Mouse (Mus musculus) right cerebral cortex, postnatal 10 days (tissue): ENCODE measurements at regions not wholly inside any gene's neighbourhood (a gene's known extent, or its start where the extent isn't known, plus 50 kb on each side); places are given as distances from the start of the nearest gene placed in this dataset.

Experiments
- DNase-seq, 2 experiments: peaks; one replicate each; pipeline ENCODE4 v3.0.0; 2021; ENCODE audit warnings: low spot score in 2 of 2

GRCm38 (mm10) chr10:92336138-92336537, 386.1 kb downstream of the Nedd1 start:
- DNase-seq, result no peak

DNA sequence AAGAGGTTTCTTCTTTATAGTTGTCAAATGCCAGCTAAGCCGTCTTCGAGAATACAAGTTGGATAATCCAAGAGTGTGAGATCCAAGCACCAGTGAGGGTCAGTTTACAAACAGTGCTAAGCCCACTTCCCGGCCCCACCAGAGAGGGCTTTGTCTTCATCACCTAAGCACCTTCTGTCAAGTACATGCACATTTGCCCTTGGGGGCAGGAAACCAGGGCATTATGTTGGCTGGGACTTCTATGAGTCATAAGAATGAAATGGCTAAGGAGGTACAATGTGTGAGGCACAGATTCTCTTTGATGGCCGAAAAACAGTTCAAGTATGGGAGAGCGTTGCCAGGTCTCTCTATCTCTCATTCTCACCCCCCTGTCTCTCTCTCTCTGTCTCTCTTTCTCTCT, 387.1 kb downstream of the Nedd1 start:
- no peak for DNase-seq

DNA sequence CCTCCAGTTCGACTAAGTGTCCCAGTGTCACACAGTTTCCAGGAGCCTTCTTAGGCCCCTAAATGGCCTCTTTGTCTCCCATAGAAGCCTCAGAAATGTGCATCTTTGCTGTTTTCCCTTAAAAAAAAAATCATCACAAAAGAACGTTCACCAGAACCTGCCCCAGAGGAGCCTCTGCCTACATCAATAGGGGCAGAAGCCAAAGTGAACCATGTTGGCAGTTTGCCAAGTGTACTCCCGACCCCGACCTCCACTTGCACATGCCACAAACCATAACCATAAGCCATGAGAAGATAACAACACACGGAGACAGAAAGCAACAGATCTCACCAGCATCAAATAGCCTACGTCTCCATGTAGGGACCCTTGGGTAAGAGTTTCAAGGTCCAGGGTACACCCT, 388.4 kb downstream of the Nedd1 start:
- DNase-seq, result no peak

DNA sequence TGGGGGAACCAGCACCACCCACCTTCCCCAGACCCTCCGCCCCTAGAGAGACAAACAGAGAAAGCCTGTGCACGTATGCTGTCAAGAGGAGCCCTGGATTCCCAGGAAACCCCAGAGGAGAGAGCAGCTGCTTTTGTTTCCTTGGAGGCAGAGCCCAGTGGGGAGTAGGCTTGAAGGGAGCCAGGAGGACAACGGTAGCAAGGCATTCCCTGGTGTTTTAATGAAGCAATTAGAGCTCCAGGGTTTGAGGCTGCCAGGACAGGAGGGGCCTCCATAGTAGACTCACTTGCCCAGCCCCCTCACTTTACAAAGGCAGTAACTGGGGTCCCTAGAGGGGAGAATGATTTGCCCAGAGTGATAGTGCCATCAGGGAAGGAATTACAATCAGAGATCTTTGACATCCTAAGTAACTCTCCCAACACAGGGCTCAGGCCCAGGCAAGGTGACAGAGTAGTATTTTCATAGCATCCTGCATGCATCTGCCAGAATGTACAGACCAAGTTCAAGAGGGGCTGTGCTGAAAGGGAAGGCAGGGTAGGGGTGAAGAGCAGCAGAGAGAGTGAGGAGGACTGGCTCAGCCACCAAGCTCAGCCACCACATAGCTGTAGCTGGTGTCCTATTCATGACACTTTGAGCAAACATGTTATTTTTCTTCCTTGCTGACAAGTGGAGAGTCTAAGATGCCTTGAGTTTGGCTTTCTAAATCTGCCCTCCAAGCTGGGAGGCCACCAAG, 389.0 kb downstream of the Nedd1 start:
- DNase-seq, result peak; percentile 49 to 65

- DNase-seq, result no peak
Measured at GRCm38 (mm10) chr10:92330150-92330549, 392.1 kb downstream of the Nedd1 start.

DNA sequence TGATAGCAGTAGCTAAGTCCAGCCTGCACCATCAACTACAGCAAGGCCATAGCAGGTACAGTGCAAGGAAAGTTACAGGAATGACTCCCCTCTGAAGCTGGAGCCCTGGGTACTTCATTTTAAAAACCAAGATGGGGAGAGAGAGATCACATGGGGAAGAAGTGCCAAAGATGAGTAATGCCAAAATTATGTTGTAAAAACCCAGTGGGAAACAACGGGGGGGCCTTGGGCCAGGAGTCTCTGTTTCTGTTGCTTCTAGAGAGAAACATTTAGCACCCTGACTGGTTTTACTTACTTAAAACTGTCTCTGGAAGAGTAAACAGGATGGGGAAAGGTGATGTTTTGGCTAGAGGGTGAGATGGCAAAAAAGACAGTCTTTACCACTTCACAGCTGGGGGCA, 392.6 kb downstream of the Nedd1 start:
- DNase-seq, result no peak

- DNase-seq, result no peak
Measured at GRCm38 (mm10) chr10:92325284-92325989, 396.8 kb downstream of the Nedd1 start.

GRCm38 (mm10) chr10:92314606-92315005, 407.6 kb downstream of the Nedd1 start:
- no peak for DNase-seq

GRCm38 (mm10) chr10:92312278-92312677, 409.9 kb downstream of the Nedd1 start:
- DNase-seq, result no peak

- no peak for DNase-seq
Measured at GRCm38 (mm10) chr10:92308643-92309042, 413.6 kb downstream of the Nedd1 start.

DNA sequence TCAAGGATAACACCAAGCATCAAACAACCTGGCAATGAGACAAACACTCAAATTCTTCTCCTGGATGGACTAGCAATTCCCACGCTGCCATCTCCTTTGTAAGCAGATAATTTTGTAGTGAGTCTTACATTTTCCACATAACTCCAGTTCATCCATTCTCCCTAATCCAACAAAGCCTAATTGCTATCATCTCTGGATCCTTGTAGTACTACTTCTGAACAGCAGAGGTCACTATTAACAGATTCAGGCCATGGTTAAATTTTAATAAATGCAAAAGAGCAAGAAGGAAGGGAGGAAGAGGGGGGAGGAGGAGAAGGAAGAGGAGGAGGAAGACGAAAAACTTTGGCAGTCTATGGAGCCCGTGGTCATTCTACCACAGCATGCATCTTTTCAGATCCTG, 414.4 kb downstream of the Nedd1 start:
- no peak for DNase-seq

- DNase-seq, result no peak
Measured at GRCm38 (mm10) chr10:92298693-92299092, 423.5 kb downstream of the Nedd1 start.

DNA sequence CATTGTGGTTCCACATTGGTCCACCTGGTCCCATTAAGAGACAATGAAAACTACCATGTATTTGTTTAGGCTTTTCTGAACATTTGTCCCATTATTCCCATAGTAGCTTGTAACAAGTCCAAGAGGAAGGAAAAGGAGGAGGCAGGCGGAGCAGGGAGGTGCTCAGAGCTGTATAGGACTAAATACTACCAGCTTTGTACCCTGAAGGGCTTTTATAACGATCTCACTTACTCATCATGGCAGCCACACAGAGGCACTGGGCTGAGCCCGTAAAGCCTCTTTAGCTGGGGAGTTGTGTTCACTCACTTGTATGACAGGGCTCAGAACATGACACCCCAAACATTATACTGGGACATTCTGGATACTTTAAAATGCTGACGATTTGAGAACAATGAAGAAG, 425.4 kb downstream of the Nedd1 start:
- DNase-seq, result no peak

- DNase-seq, result no peak
Measured at GRCm38 (mm10) chr10:92296303-92296702, 425.9 kb downstream of the Nedd1 start.

DNA sequence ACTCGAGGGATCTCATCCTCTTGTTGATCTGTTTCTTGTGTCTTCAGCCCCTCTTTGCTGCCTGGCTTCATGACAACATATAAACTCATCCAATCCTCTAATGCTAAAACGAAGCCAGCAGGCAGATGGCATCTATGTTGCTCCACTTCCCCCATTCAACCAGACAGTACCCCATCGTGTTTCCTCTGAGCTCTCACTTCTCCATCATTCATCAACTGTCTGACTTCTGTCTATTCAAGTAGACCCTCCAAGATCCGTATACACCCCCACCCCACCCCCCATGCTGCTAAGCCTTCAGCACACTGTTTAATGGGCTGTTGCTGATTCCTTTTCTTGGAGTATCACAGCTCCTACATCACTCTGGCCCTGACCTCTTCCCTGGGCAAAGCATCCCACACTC, 429.0 kb downstream of the Nedd1 start:
- no peak for DNase-seq

DNA sequence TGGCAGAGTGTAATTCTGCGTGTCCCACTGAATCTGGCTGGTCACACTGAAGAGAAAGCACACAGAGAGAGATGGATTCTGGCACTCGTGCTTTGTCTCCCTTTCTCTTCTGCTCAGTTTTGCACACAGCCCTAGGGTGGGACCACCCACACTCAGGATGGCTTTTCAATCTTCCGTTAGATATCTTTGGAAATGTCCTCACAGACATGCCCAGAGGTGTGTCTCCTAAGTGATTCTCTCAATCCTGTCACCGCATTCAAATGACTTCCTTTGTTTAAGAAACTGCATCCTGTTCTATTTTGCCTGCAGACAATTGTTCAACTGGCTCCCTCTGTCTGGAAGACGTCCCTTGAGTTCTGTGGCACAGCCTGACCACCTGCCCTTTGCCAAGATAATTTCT, 433.0 kb downstream of the Nedd1 start:
- DNase-seq, result no peak

DNA sequence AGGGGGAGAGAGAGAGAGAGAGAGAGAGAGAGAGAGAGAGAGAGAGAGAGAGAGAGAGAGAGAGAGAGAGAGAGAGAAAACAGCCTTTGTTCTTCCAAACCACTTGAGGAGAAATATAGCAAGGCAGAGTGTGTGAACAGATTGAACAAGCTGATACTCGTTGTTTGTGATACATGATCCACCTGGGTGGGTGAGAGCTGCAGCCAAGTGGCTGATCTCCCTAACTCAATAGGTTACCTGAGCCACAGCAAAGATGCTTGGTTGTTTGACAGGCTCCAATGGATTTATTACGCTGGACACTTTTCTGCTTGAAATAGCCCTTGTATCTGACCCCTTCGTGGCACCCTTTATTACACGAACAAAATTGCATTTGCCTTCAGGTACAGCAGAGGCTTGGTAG, 438.0 kb downstream of the Nedd1 start:
- no peak for DNase-seq

- DNase-seq, result no peak
Measured at GRCm38 (mm10) chr10:92277981-92278380, 444.2 kb downstream of the Nedd1 start.

DNA sequence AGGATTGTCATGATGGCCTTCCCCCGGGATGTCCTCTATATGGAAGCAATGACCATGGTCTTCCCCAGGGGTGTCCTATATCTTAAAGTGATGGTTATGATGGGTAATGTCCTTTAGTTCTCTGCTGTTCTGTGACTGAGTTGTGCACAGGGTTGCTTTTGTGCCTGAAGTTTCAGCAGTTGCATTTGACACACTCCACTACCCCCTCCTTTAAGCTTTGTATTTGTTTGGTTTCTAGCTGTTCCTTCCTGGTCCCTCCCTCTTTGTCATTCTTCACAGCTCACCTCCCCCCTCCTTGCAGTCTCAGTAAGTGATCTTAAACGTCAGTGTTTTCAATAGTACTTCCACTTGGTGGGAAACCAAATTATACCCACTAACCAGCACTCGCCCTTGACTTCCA, 464.4 kb downstream of the Nedd1 start:
- DNase-seq, result no peak

DNA sequence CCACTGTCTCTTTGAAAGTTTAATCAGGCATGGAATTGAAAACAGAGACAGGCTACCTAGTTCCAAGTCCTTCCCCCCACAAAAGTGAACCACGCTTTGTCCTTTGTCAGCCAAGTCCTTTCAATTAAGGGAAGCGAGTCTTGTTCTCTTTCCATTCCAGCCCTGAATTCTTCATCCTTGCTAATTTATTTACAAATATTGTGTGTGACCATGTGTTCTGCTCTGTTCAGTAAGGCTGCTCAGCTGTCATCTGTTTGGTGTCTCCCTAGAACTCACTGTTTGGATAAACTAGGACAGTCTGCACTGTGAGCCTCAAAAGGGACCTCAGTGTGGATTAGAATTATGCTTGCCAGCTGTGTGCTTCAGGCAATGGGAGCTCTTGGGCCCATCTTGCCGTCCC, 473.6 kb downstream of the Nedd1 start:
- peak; percentile 32 to 45 for DNase-seq

DNA sequence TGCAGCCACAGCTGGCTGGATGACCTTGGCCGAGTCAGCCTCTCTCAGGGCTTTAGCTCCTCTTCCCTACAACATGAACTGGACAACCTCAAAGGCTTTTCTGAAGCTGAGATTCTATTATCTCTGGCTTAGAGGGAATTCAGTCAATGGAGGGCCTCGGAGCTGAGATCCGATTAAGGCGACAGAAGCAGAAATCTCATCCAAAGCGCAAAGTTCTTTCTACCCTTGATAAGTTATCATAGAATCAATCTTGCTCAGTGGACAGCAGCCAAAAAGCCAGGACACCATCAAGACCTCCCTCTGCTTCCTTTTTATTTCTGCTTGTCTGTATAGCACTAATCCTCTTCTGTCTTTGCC, 474.8 kb downstream of the Nedd1 start:
- no peak for DNase-seq

DNA sequence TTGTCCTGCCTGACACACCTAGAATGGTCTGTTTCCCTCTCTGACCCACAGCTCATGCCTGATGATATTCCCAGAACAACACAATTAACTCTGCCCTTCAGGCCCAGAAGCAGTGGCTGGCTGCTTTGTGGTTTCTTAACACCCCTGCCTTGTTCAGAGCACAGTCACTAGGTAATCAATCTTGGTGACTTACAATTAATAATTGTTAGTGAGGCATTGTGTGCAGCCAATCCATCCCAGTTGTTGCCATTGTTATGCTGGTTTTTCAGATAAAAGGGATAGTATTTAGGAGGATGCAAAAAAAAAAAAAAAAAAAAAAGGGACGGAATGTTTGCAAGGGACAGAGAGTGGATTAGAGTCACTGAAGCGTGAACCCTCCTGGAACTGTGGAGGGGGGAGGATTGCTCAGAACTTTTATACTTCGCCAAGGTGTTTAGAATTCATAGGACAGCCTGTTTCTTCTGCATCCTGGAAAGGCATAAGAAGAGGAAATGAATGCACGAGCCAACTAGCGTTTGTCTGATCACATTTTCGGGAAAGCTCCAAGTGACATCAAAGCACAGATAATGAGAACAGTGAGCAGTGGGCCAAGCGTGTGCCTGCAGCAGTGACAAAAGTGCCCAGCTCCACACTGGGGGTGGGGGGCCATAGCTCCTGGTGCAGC, 475.3 kb downstream of the Nedd1 start:
- peak; percentile 41 to 49 for DNase-seq
